ENCODE assay signal across 9 mouse cellular contexts in genomic region chr4:59199805-59200204, GRCm38 (mm10). TPM values are rescaled to one million over a fixed set of nuclear protein-coding genes. Genes with fewer than 3 reads are reported as not detected.
DNase-seq lines count a peak whose midpoint lies in the region; ATAC-seq and TF ChIP-seq lines count a peak whose summit lies in the region.
"Had no signal": no experiment of that assay in that cellular context is flagged by ENCODE, and none has a peak within 500 bp of the region (broad histone marks: within the 10 kb centered on the region; RNA-seq: fewer than 3 reads in every experiment).

No protein-coding gene starts in this region.

- H3K27ac ChIP-seq in forebrain, embryonic 13.5 days = no peak overlapping the region; the same call in 1 of the 2 replicates
- no peak overlapping the region for H3K27ac ChIP-seq in forebrain, embryonic 16.5 days (ENCODE audit: low read length)
- H3K27ac ChIP-seq in kidney, embryonic 14.5 days (ENCODE audit: low read depth, low read length) = no peak overlapping the region
- H3K27ac ChIP-seq in liver, embryonic 14.5 days = no peak overlapping the region
- H3K27ac ChIP-seq: midbrain, embryonic 12.5 days had no signal

- no peak overlapping the region for H3K4me3 ChIP-seq in forebrain, embryonic 13.5 days
- H3K4me3 ChIP-seq in forebrain, embryonic 16.5 days (replicated peaks; ENCODE audit: low read length) = no peak overlapping the region
- no peak overlapping the region for H3K4me3 ChIP-seq in kidney, embryonic 14.5 days (ENCODE audit: low read length)
- peak overlapping the region; percentile 66; the same call in 1 of the 2 replicates for H3K4me3 ChIP-seq in G1E (ENCODE audit: low read depth, low read length)
- no peak overlapping the region for H3K4me3 ChIP-seq in liver, embryonic 14.5 days (ENCODE audit: insufficient read depth in 1 of 2, low read depth in 2 of 2, low read length in 2 of 2)
- H3K4me3 ChIP-seq: midbrain, embryonic 12.5 days had no signal

- peaks cover 32% of the 10 kb centered on the region for H3K4me1 ChIP-seq in forebrain, embryonic 13.5 days
- peaks cover 31% of the 10 kb centered on the region for H3K4me1 ChIP-seq in forebrain, embryonic 16.5 days (replicated peaks; ENCODE audit: control insufficient read depth, insufficient read depth, low read length)
- peaks cover 20% of the 10 kb centered on the region for H3K4me1 ChIP-seq in kidney, embryonic 14.5 days (ENCODE audit: control insufficient read depth, insufficient read depth, low read length)
- peaks cover 87% of the 10 kb centered on the region for H3K4me1 ChIP-seq in G1E (ENCODE audit: insufficient read depth, low read depth, low read length)
- peaks cover 59 to 62% of the 10 kb centered on the region in 2 experiments for H3K4me1 ChIP-seq in liver, embryonic 14.5 days (replicated peaks; ENCODE audit: control insufficient read depth in 2 of 2, insufficient read depth in 2 of 2, low read length in 1 of 2)

- peak; percentile 48; the same call in 1 of the 2 replicates for ATAC-seq in forebrain, embryonic 13.5 days
- ATAC-seq in forebrain, embryonic 16.5 days = no peak
- peak; percentile 29; the same call in 1 of the 2 replicates for ATAC-seq in kidney, embryonic 14.5 days (ENCODE audit: low FRiP score, low TSS enrichment)
- no peak for ATAC-seq in G1E (ENCODE audit: extremely low read depth, insufficient number of reproducible peaks, low FRiP score, poor library complexity, severe bottlenecking)
- ATAC-seq in liver, embryonic 14.5 days (ENCODE audit: insufficient read depth) = no peak

- no peaks in the 10 kb centered on the region for H3K36me3 ChIP-seq in forebrain, embryonic 13.5 days (ENCODE audit: poor library complexity, severe bottlenecking)
- no peaks in the 10 kb centered on the region for H3K36me3 ChIP-seq in forebrain, embryonic 16.5 days (ENCODE audit: control insufficient read depth, insufficient read depth)
- H3K36me3 ChIP-seq in kidney, embryonic 14.5 days (ENCODE audit: control insufficient read depth, insufficient read depth, low read length) = no peaks in the 10 kb centered on the region
- H3K36me3 ChIP-seq in G1E (replicated peaks) = peaks cover 60% of the 10 kb centered on the region
- H3K36me3 ChIP-seq in liver, embryonic 14.5 days (replicated peaks; ENCODE audit: control insufficient read depth, insufficient read depth, low read depth) = no peaks in the 10 kb centered on the region
- H3K36me3 ChIP-seq: midbrain, embryonic 12.5 days had no signal

- WGBS in forebrain, embryonic 13.5 days = 78% methylated on average over 8 of the region's 8 CpGs
- 69% methylated on average over 8 of the region's 8 CpGs for WGBS in forebrain, embryonic 16.5 days
- 13% methylated on average over 8 of the region's 8 CpGs for WGBS in kidney, embryonic 14.5 days
- 59% methylated on average over 8 of the region's 8 CpGs for WGBS in liver, embryonic 14.5 days (ENCODE audit: insufficient replicate concordance)

- no peak for TF ChIP-seq CTCF in G1E (IDR thresholded peaks at IDR 0.05; ENCODE audit: low read depth, low read length)
- no peak for TF ChIP-seq CTCF in liver, embryonic 14.5 days (IDR thresholded peaks at IDR 0.05; ENCODE audit: low read depth)

- DNase-seq in kidney, postnatal 25 days = no peak
- no peak for DNase-seq in G1E (ENCODE audit: low spot score)
- DNase-seq in liver, embryonic 14.5 days (ENCODE audit: low read depth in 3 of 3, low spot score in 3 of 3) = no peak
- DNase-seq in adrenal gland, adult 2 months = no peak
- no peak for DNase-seq in frontal cortex, postnatal 14 days (ENCODE audit: low spot score in 2 of 2)

- H3K9ac ChIP-seq in forebrain, embryonic 13.5 days = no peak overlapping the region
- no peak overlapping the region for H3K9ac ChIP-seq in forebrain, embryonic 16.5 days (replicated peaks; ENCODE audit: low read depth, low read length)
- H3K9ac ChIP-seq in kidney, embryonic 14.5 days (ENCODE audit: low read depth, low read length) = no peak overlapping the region; the same call in 1 of the 2 replicates
- H3K9ac ChIP-seq in liver, embryonic 14.5 days (replicated peaks) = no peak overlapping the region
- H3K9ac ChIP-seq: midbrain, embryonic 12.5 days had no signal

- no peaks in the 10 kb centered on the region for H3K27me3 ChIP-seq in forebrain, embryonic 13.5 days
- H3K27me3 ChIP-seq in forebrain, embryonic 16.5 days (replicated peaks; ENCODE audit: control insufficient read depth, insufficient read depth, low read length) = no peaks in the 10 kb centered on the region
- no peaks in the 10 kb centered on the region for H3K27me3 ChIP-seq in kidney, embryonic 14.5 days (ENCODE audit: control insufficient read depth, insufficient read depth, low read length)
- no peaks in the 10 kb centered on the region for H3K27me3 ChIP-seq in G1E (ENCODE audit: insufficient read depth, low read length)
- no peaks in the 10 kb centered on the region for H3K27me3 ChIP-seq in liver, embryonic 14.5 days (ENCODE audit: control insufficient read depth, insufficient read depth, low read length)
- H3K27me3 ChIP-seq: midbrain, embryonic 12.5 days had no signal

- H3K4me2 ChIP-seq in forebrain, embryonic 13.5 days = no peak overlapping the region
- H3K4me2 ChIP-seq in forebrain, embryonic 16.5 days (ENCODE audit: low read length) = no peak overlapping the region
- H3K4me2 ChIP-seq in kidney, embryonic 14.5 days (replicated peaks; ENCODE audit: low read depth, low read length) = peak overlapping the region; percentile 15; the same call in 1 of the 2 replicates
- peak overlapping the region; percentile 16 for H3K4me2 ChIP-seq in liver, embryonic 14.5 days (ENCODE audit: low read depth)
- H3K4me2 ChIP-seq: midbrain, embryonic 12.5 days had no signal

- no peaks in the 10 kb centered on the region for H3K9me3 ChIP-seq in forebrain, embryonic 13.5 days (replicated peaks)
- H3K9me3 ChIP-seq in forebrain, embryonic 16.5 days (ENCODE audit: control insufficient read depth, low read length) = no peaks in the 10 kb centered on the region
- no peaks in the 10 kb centered on the region for H3K9me3 ChIP-seq in kidney, embryonic 14.5 days (ENCODE audit: control insufficient read depth, low read length)
- H3K9me3 ChIP-seq in G1E (replicated peaks) = no peaks in the 10 kb centered on the region
- no peaks in the 10 kb centered on the region for H3K9me3 ChIP-seq in liver, embryonic 14.5 days (ENCODE audit: control insufficient read depth, low read length)
- H3K9me3 ChIP-seq: midbrain, embryonic 12.5 days had no signal

- no peak for TF ChIP-seq EP300 in liver, embryonic 14.5 days (IDR thresholded peaks at IDR 0.05; ENCODE audit: low read depth)

RNA-seq across cellular contexts. Expression of gene Ugcg, which starts 10.7 kb away (rescaled TPM):
- 17.1 and 18.1 TPM in 2 replicates for polyA plus RNA-seq in forebrain, embryonic 13.5 days (2015; fragmentation: Nextera tagmentation; extraction: Ambion mirVana)
- polyA plus RNA-seq in forebrain, embryonic 16.5 days (2015; fragmentation: Nextera tagmentation; extraction: Ambion mirVana) = 17.9 and 18.3 TPM in 2 replicates
- polyA plus RNA-seq in kidney, embryonic 14.5 days (2014; fragmentation: Nextera tagmentation; extraction: Ambion mirVana) = 12.7 and 16.0 TPM in 2 replicates
- total RNA-seq in G1E (2014; fragmentation: Nextera tagmentation) = 622 and 664 TPM in 2 replicates
- 341 and 382 TPM in 2 replicates for total RNA-seq in G1E (2017)
- 142 and 168 TPM in 2 replicates for polyA plus RNA-seq in G1E (2012)
- polyA plus RNA-seq in liver, embryonic 14.5 days (2012; rRNA removed) = 19.3 and 21.7 TPM in 2 replicates
- 7.5 and 9.9 TPM in 2 replicates for polyA plus RNA-seq in liver, embryonic 14.5 days (2014; fragmentation: Nextera tagmentation; extraction: Ambion mirVana)
- 10 to 100 TPM; 26.5 to 44.3 TPM for total RNA-seq in adrenal gland, adult 2 months (2021)
- 41.7 and 49.9 TPM in 2 replicates for polyA plus RNA-seq in adrenal gland, adult 2 months (2012; rRNA removed)

Comparison
In these comparisons a context has a peak if more than half of its experiments do, and no peak if none do; other contexts are left out.
1. ATAC-seq: peak in forebrain, embryonic 13.5 days (single experiment) and kidney, embryonic 14.5 days (single experiment); none in forebrain, embryonic 16.5 days (single experiment), G1E (single experiment) and liver, embryonic 14.5 days (single experiment).
2. H3K4me2 ChIP-seq: peak in kidney, embryonic 14.5 days (single experiment) and liver, embryonic 14.5 days (single experiment); none in forebrain, embryonic 13.5 days (single experiment) and forebrain, embryonic 16.5 days (single experiment).